Mouse (Mus musculus) common myeloid progenitor, adult 5-6 weeks (primary cell): ENCODE measurements around the gene Pim3. TPM values are rescaled to one million over a fixed set of nuclear protein-coding genes. Genes with fewer than 3 reads are reported as not detected.
A peak's percentile ranks its signal among the peaks of the same experiment; 100 is the strongest.

Experiments used
- ATAC-seq: replicated peaks from 2 replicates; pipeline ENCODE4 v1.8.0; 2016; ENCODE audit warnings: low read depth, mild to moderate bottlenecking, moderate TSS enrichment, inconsistent platforms; ENCODE audit not compliant: poor library complexity, severe bottlenecking
- total RNA-seq: library from RNA; stranded (forward); fragments of 200-1000, 187-1606 nt; gene quantifications from 2 replicates; pipeline ENCODE4 v1.2.3, GENCODE M21; 2017

Gene Pim3
- total RNA-seq, 1 experiment from 2014 or later, result 12.3 TPM

GRCm38 (mm10) chr15:88855896-88856417 lies 6.0 kb upstream of the Pim3 start:
- no peak for ATAC-seq

GRCm38 (mm10) chr15:88856613-88857012 lies 5.4 kb upstream of the Pim3 start:
- ATAC-seq, result 0 out of 2 replicates have a peak, but pooled peaks have one; percentile 8

- ATAC-seq, result no peak
These were observed 4.6 kb upstream of the Pim3 start for GRCm38 (mm10) chr15:88857361-88857760.

GRCm38 (mm10) chr15:88858141-88858541 lies 3.8 kb upstream of the Pim3 start:
- ATAC-seq, result no peak

GRCm38 (mm10) chr15:88858707-88859106 lies 3.3 kb upstream of the Pim3 start:
- no peak for ATAC-seq

- ATAC-seq, result no peak
These were observed 2.6 kb upstream of the Pim3 start for GRCm38 (mm10) chr15:88859206-88859970.

GRCm38 (mm10) chr15:88860781-88861180 lies 1.2 kb upstream of the Pim3 start:
- no peak for ATAC-seq

- ATAC-seq, result no peak
These were observed 1.1 kb downstream of the Pim3 start for GRCm38 (mm10) chr15:88862881-88863694.

- peak; percentile 58 for ATAC-seq
These were observed 1.8 kb downstream of the Pim3 start for GRCm38 (mm10) chr15:88863695-88864231.

GRCm38 (mm10) chr15:88864270-88865030 lies 2.5 kb downstream of the Pim3 start:
- no peak for ATAC-seq

GRCm38 (mm10) chr15:88865061-88865460 lies 3.1 kb downstream of the Pim3 start:
- no peak for ATAC-seq

GRCm38 (mm10) chr15:88865888-88866695 lies 4.1 kb downstream of the Pim3 start:
- ATAC-seq, result no peak

GRCm38 (mm10) chr15:88866934-88867356 lies 5.0 kb downstream of the Pim3 start:
- no peak for ATAC-seq

- no peak for ATAC-seq
These were observed 5.5 kb downstream of the Pim3 start for GRCm38 (mm10) chr15:88867368-88868023.

GRCm38 (mm10) chr15:88868024-88868742 lies 6.2 kb downstream of the Pim3 start:
- no peak for ATAC-seq

GRCm38 (mm10) chr15:88870418-88871185 lies 8.6 kb downstream of the Pim3 start:
- ATAC-seq, result no peak

GRCm38 (mm10) chr15:88874061-88874460 lies 12.1 kb downstream of the Pim3 start:
- ATAC-seq, result no peak
